8 mouse cellular contexts compared by ENCODE assay signal in the genomic region with DNA sequence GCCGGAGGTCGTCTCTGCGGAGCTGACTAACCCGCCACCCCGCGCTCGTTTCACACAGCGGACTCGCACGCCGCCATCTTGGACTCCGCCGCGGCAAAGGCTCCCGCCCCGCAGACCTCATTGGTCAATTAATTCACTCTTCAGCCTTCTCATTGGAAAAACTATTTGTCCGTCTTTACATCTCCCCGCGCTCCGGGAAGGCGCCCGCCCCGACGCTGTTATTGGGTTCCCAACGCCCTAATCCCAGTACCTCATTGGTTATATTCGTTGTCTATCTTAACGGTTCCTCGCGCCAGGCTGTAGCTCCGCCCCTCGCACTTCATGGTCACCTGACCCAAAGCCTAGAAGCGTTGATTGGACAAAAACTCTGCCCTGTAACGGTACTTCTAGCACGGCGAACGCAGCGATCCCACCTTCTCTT. TPM values are rescaled to one million over a fixed set of nuclear protein-coding genes. Genes with fewer than 3 reads are reported as not detected.
DNase-seq lines count a peak whose midpoint lies in the region; ATAC-seq lines count a peak whose summit lies in the region.

No protein-coding gene starts in this region.

- H3K4me2 ChIP-seq in lung, embryonic 16.5 days (ENCODE audit: low read depth, low read length), result peak overlapping the region; percentile 36

- H3K27me3 ChIP-seq in lung, embryonic 16.5 days (ENCODE audit: control insufficient read depth, insufficient read depth, low read depth, low read length), result no peaks in the 10 kb centered on the region

- no peaks in the 10 kb centered on the region for H3K9me3 ChIP-seq in lung, embryonic 16.5 days (ENCODE audit: control insufficient read depth, low read length)

- ATAC-seq in frontal cortex, adult (ENCODE audit: low TSS enrichment), result peak; percentile 89
- ATAC-seq in hematopoietic stem cell, adult 5-6 weeks (replicated peaks in 1 of 2; ENCODE audit: insufficient read depth in 1 of 2, low FRiP score in 2 of 2, low TSS enrichment in 1 of 2, low read depth in 1 of 2, poor library complexity in 2 of 2, severe bottlenecking in 2 of 2), result peak; percentile 91 to 92
- peak; percentile 96 for ATAC-seq in lung, embryonic 16.5 days (ENCODE audit: low read depth)

- H3K4me1 ChIP-seq in lung, embryonic 16.5 days (replicated peaks; ENCODE audit: control insufficient read depth, insufficient read depth, low read length), result peaks cover 21% of the 10 kb centered on the region

- peak; percentile 100 for DNase-seq in MEL-GATA-1-ER (ENCODE audit: extremely low read depth, low read depth)
- peak; percentile 99 for DNase-seq in cerebellum, adult 9-11 months
- peak; percentile 99 for DNase-seq in layer of hippocampus, adult 9-10 months (ENCODE audit: low spot score)
- DNase-seq in ovary, postnatal 10 days (ENCODE audit: low spot score), result peak; percentile 85
- peak; percentile 94 for DNase-seq in thymus, postnatal 14 days

- peak overlapping the region; percentile 99 for H3K4me3 ChIP-seq in lung, embryonic 16.5 days (ENCODE audit: low read length)

- peak overlapping the region; percentile 99 for H3K27ac ChIP-seq in lung, embryonic 16.5 days (ENCODE audit: low read length)

- WGBS in lung, embryonic 16.5 days, result under 1% methylated on average over 37 of the region's 37 CpGs

- peak overlapping the region; percentile 96 for H3K9ac ChIP-seq in lung, embryonic 16.5 days (ENCODE audit: low read length)

- H3K36me3 ChIP-seq in lung, embryonic 16.5 days (ENCODE audit: control insufficient read depth, insufficient read depth, low read length), result peaks cover 14% of the 10 kb centered on the region

RNA-seq across cellular contexts. Expression of a gene that starts 0.5 kb away (rescaled TPM):
- 34.5 and 34.9 TPM in 2 replicates for total RNA-seq in hematopoietic stem cell, adult 5-6 weeks (2017)
- polyA plus RNA-seq in lung, embryonic 16.5 days (2015; fragmentation: Nextera tagmentation; extraction: Ambion mirVana), result 13.8 and 15.7 TPM in 2 replicates

RNA-seq across cellular contexts. Expression of a gene that starts 41.9 kb away (rescaled TPM):
- not detected in 2 replicates for total RNA-seq in hematopoietic stem cell, adult 5-6 weeks (2017)
- 2.1 and 2.3 TPM in 2 replicates for polyA plus RNA-seq in lung, embryonic 16.5 days (2015; fragmentation: Nextera tagmentation; extraction: Ambion mirVana)

RNA-seq across cellular contexts. Expression of a gene that starts 54.3 kb away (rescaled TPM):
- 43.8 and 51.2 TPM in 2 replicates for total RNA-seq in hematopoietic stem cell, adult 5-6 weeks (2017)
- 189 and 196 TPM in 2 replicates for polyA plus RNA-seq in lung, embryonic 16.5 days (2015; fragmentation: Nextera tagmentation; extraction: Ambion mirVana)

Comparison
In these comparisons a context has a peak if more than half of its experiments do, and no peak if none do; other contexts are left out.
1. Peak in every context shown above with its lines: DNase-seq, ATAC-seq, H3K4me3 ChIP-seq and H3K27ac ChIP-seq.